Mouse (Mus musculus) myocyte (in vitro differentiated cells): ENCODE results near the gene S100a13.

ENCODE experiments used
- CEBPB ChIP-seq: IDR thresholded peaks from 2 replicates; pipeline ENCODE4 v1.6.1; 2011; ENCODE audit warnings: mild to moderate bottlenecking, moderate library complexity; ENCODE audit not compliant: poor library complexity, insufficient read depth, severe bottlenecking
- E2F4 ChIP-seq: IDR thresholded peaks from one replicate; pipeline ENCODE4 v1.6.1; 2011; ENCODE audit warnings: mild to moderate bottlenecking, control low read depth, moderate library complexity; ENCODE audit not compliant: insufficient read depth
- MAX ChIP-seq: IDR thresholded peaks from one replicate; pipeline ENCODE4 v1.6.1; 2011; ENCODE audit warnings: low read depth, mild to moderate bottlenecking, control low read depth
- MYOD1 ChIP-seq, 3 experiments: IDR thresholded peaks; one replicate each; pipeline ENCODE4 v1.6.1; 2011; ENCODE audit warnings: control low read depth in 2 of 3, low read depth in 2 of 3, mild to moderate bottlenecking in 2 of 3, moderate library complexity in 1 of 3; ENCODE audit not compliant: insufficient read length in 2 of 3, control insufficient read depth in 1 of 3
- MYOG ChIP-seq, 3 experiments: IDR thresholded peaks; one replicate each; pipeline ENCODE4 v1.6.1; 2011; ENCODE audit warnings: control low read depth in 2 of 3, low read depth in 2 of 3, mild to moderate bottlenecking in 2 of 3; ENCODE audit not compliant: insufficient read length in 2 of 3, control insufficient read depth in 1 of 3, insufficient read depth in 1 of 3
- POLR2A ChIP-seq: IDR thresholded peaks from one replicate; pipeline ENCODE4 v1.6.1; 2011; ENCODE audit warnings: low read depth, mild to moderate bottlenecking, control low read depth, moderate library complexity; ENCODE audit not compliant: insufficient read length
- TCF12 ChIP-seq: IDR thresholded peaks from one replicate; pipeline ENCODE4 v1.6.1; 2011; ENCODE audit warnings: mild to moderate bottlenecking, control low read depth; ENCODE audit not compliant: poor library complexity, insufficient read depth, severe bottlenecking
- TCF3 ChIP-seq: IDR thresholded peaks from one replicate; pipeline ENCODE4 v1.6.1; 2011; ENCODE audit warnings: low read depth, control low read depth; ENCODE audit not compliant: insufficient read length
- USF1 ChIP-seq: IDR thresholded peaks from one replicate; pipeline ENCODE4 v1.6.1; 2011; ENCODE audit warnings: low read depth, mild to moderate bottlenecking, control low read depth, moderate library complexity

- no peak for TF ChIP-seq POLR2A
- no peak for TF ChIP-seq TCF3
- TF ChIP-seq E2F4 = no peak
- TF ChIP-seq MAX = no peak
- TF ChIP-seq MYOG (IDR thresholded peaks at IDR 0.05; ENCODE audit: control insufficient read depth in 1 of 3, insufficient read depth in 1 of 3, insufficient read length in 2 of 3, low read depth in 2 of 3) = no peak
- no peak for TF ChIP-seq TCF12
- no peak for TF ChIP-seq CEBPB
- TF ChIP-seq USF1 = no peak
- TF ChIP-seq MYOD1 (IDR thresholded peaks at IDR 0.05; ENCODE audit: control insufficient read depth in 1 of 3, insufficient read length in 2 of 3, low read depth in 2 of 3) = no peak
Observed at GRCm38 (mm10) chr3:90526580-90526979, 12.3 kb downstream of the S100a13 start, which contains the start of gene S100a14.
